ENCODE assay signal across 11 mouse cellular contexts in the genomic region with DNA sequence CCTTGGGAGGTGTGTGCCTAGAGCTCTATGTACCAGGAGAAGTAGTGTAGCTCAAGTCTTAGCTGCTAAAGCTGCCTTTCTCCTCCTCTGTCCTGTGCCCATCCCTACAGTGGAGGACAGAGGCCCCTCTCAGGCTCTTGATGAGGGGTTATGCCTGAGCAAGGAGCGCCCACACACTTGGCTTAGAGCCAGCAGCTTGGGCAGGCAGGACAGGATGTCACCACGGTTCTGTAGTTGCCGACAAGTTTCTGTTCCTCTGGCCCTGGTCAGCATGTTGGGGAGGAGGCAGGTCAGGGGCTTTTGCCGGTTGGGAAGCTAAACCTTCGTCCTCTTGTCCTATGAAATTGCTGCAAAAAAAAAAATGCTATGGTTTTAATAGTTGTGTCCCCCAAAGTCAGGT. TPM values are rescaled to one million over a fixed set of nuclear protein-coding genes. Genes with fewer than 3 reads are reported as not detected.
A peak's percentile ranks its signal among the peaks of the same experiment; 100 is the strongest.
DNase-seq lines count a peak whose midpoint lies in the region; ATAC-seq and TF ChIP-seq lines count a peak whose summit lies in the region.
"Had no signal": no experiment of that assay in that cellular context is flagged by ENCODE, and none has a peak within 500 bp of the region (broad histone marks: within the 10 kb centered on the region; RNA-seq: fewer than 3 reads in every experiment).

No protein-coding gene starts in this region.

- H3K9ac ChIP-seq in stomach, postnatal 0 days (ENCODE audit: low read length), result no peak overlapping the region
- H3K9ac ChIP-seq: stomach, embryonic 15.5 days had no signal

- no peaks in the 10 kb centered on the region for H3K9me3 ChIP-seq in stomach, postnatal 0 days (ENCODE audit: control insufficient read depth, low read length)
- H3K9me3 ChIP-seq: stomach, embryonic 15.5 days had no signal

- no peak for TF ChIP-seq CTCF in stomach, postnatal 0 days (IDR thresholded peaks at IDR 0.05; ENCODE audit: low read depth)

- H3K27ac ChIP-seq in stomach, postnatal 0 days (replicated peaks), result no peak overlapping the region
- H3K27ac ChIP-seq: macrophage; stomach, embryonic 15.5 days had no signal

- no peaks in the 10 kb centered on the region for H3K4me1 ChIP-seq in stomach, postnatal 0 days (replicated peaks; ENCODE audit: control insufficient read depth, insufficient read depth)
- H3K4me1 ChIP-seq: stomach, embryonic 15.5 days had no signal

- no peak overlapping the region for H3K4me3 ChIP-seq in stomach, postnatal 0 days (ENCODE audit: low read depth, low read length)
- H3K4me3 ChIP-seq: stomach, embryonic 15.5 days had no signal

- 58% methylated on average over 5 of the region's 5 CpGs for WGBS in stomach, postnatal 0 days

- no peaks in the 10 kb centered on the region for H3K27me3 ChIP-seq in stomach, postnatal 0 days (ENCODE audit: control insufficient read depth, insufficient read depth, low read length)
- H3K27me3 ChIP-seq: stomach, embryonic 15.5 days had no signal

- H3K4me2 ChIP-seq in stomach, postnatal 0 days (replicated peaks; ENCODE audit: low read depth), result no peak overlapping the region
- H3K4me2 ChIP-seq: stomach, embryonic 15.5 days had no signal

- no peak for ATAC-seq in frontal cortex, adult (ENCODE audit: low TSS enrichment)
- no peak for ATAC-seq in stomach, postnatal 0 days (ENCODE audit: low FRiP score, low TSS enrichment)

- no peak for TF ChIP-seq EP300 in stomach, postnatal 0 days (optimal IDR thresholded peaks at IDR 0.05)

- no peaks in the 10 kb centered on the region for H3K36me3 ChIP-seq in stomach, postnatal 0 days (ENCODE audit: control insufficient read depth, insufficient read depth, low read length)
- H3K36me3 ChIP-seq: stomach, embryonic 15.5 days had no signal

- DNase-seq in frontal cortex, postnatal 10 days (ENCODE audit: low spot score in 2 of 2), result peak; percentile 46 to 54
- peak; percentile 19 for DNase-seq in urinary bladder, adult 2 months (ENCODE audit: low spot score)
- no peak for DNase-seq in urinary bladder, postnatal 25 days (ENCODE audit: low spot score)
- DNase-seq in lung, postnatal 10 days, result peak; percentile 46
- no peak for DNase-seq in thymus, postnatal 14 days
- DNase-seq in urinary bladder, adult 18-20 months (ENCODE audit: low spot score in 2 of 2), result no peak
- DNase-seq in stomach, postnatal 0 days (ENCODE audit: low spot score), result no peak

RNA-seq across cellular contexts. Expression of a gene that starts 3.8 kb away (rescaled TPM):
- polyA plus RNA-seq in urinary bladder, adult 2 months (2012; rRNA removed), result 0.06 and 0.10 TPM in 2 replicates
- 0.13 and 0.17 TPM in 2 replicates for polyA plus RNA-seq in stomach, postnatal 0 days (2015; fragmentation: Nextera tagmentation; extraction: Ambion mirVana)
- polyA plus RNA-seq: heart, postnatal 0 days; macrophage had no signal

RNA-seq across cellular contexts. Expression of a gene that starts 50.6 kb away (rescaled TPM):
- 233 and 289 TPM in 2 replicates for polyA plus RNA-seq in urinary bladder, adult 2 months (2012; rRNA removed)
- polyA plus RNA-seq in stomach, postnatal 0 days (2015; fragmentation: Nextera tagmentation; extraction: Ambion mirVana), result 292 and 304 TPM in 2 replicates

Comparison
In these comparisons a context has a peak if more than half of its experiments do, and no peak if none do; other contexts are left out.
1. DNase-seq: peak in frontal cortex, postnatal 10 days (2 of 2), urinary bladder, adult 2 months (single experiment) and lung, postnatal 10 days (single experiment); none in urinary bladder, postnatal 25 days (single experiment), thymus, postnatal 14 days (single experiment), urinary bladder, adult 18-20 months (0 of 2) and stomach, postnatal 0 days (single experiment).